Mouse (Mus musculus): ENCODE measurements at regions not wholly inside any gene's neighbourhood (a gene's known extent, or its start where the extent isn't known, plus 50 kb on each side); places are given as distances from the start of the nearest gene placed in this dataset.
"Not testable (repeated sequence)": the region's sequence is repeated elsewhere in the genome, so short reads cannot be mapped to it uniquely, and the experiment has no call there.

DNA sequence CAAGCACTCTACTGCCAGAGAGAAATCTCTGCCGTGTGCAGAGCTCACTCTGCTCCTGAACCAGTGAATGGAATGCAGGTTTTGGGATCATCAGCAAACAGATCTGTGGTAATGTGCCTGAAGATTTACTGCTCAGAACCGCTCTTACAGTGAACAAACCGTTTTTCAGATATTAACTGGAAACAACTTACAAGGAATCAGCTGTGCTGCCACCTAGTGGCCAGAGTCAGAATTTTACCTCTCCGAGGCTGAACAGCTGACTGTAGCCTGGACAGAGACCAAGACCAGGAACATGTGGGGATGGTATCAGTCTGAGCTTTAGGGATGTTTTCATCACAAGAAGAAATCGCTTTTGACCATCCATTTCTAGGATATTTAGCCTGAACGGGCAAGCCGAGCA is 65.3 kb downstream of the Gm15023 start:
- H3K79me2 ChIP-seq (replicated peaks; ENCODE audit: control insufficient read depth, insufficient read depth, low read length); H3K27me3 ChIP-seq (ENCODE audit: control insufficient read depth, insufficient read depth, low read length); H3K4me1 ChIP-seq (ENCODE audit: control insufficient read depth, insufficient read depth, low read length); H3K27ac ChIP-seq; H3K36me3 ChIP-seq (ENCODE audit: control insufficient read depth, insufficient read depth, low read length); H3K4me3 ChIP-seq; H3K9ac ChIP-seq (ENCODE audit: low read depth, low read length); intact Hi-C loops (cut with DNase I): not testable (repeated sequence)
- peak; percentile 50 for TF ChIP-seq CTCF (IDR thresholded peaks at IDR 0.05)
- WGBS: 25% methylated on average over 7 of the region's 7 CpGs
- DNase-seq: peak in 1 of 2 experiments; percentile 8

DNA sequence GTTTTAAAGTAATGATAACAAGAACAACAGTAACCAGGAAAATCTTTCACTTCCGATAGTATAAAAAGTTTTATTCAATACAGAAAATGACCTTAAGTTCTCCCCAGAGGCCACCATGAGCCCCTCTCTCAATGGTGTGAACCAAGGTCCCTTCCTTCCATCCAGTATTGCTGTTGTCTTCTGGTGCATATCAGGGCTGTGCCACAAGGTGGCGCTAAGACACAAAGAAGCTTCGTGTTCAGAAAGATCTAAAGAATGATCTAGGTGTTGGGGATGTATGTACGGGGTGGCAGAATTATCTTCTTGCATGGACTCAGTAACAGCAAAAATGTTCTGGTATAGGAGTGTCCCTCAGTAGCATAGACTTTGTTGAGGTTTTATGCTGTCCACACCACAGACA is 66.6 kb downstream of the Gm15023 start:
- DNase-seq; intact Hi-C loops (cut with DNase I); H3K79me2 ChIP-seq (replicated peaks; ENCODE audit: control insufficient read depth, insufficient read depth, low read length); H3K27ac ChIP-seq; H3K27me3 ChIP-seq (ENCODE audit: control insufficient read depth, insufficient read depth, low read length); H3K4me1 ChIP-seq (ENCODE audit: control insufficient read depth, insufficient read depth, low read length); H3K36me3 ChIP-seq (ENCODE audit: control insufficient read depth, insufficient read depth, low read length); H3K4me3 ChIP-seq; H3K9ac ChIP-seq (ENCODE audit: low read depth, low read length): not testable (repeated sequence)
- peak; percentile 47 for TF ChIP-seq CTCF (IDR thresholded peaks at IDR 0.05)
- 21% methylated on average over 4 of the region's 4 CpGs for WGBS

DNA sequence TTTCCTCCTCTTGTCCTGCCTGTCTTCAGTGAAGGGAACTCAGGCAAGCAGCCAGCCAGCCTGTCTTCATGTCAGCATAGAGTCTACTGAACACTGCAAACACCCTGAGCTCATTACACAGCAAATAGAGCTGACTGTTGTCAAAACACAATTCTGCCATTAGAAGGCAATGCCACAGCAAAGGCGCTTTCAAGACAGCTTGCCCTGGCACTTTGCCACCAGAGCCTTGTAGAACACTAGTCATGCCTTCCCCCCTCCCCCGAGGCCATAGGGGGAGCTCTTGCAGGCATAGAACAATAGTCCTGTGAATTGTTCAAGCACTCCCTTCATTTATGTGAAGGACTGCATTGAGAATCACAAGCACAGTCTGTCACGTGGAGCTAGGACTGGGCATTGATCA is 75.8 kb downstream of the Gm15023 start:
- DNase-seq: no peak
- 41% methylated on average over 3 of the region's 3 CpGs for WGBS
- Histone ChIP-seq H3K4me1 (ENCODE audit: control insufficient read depth, insufficient read depth, low read length) (no peaks in the 10 kb centered on the region), H3K36me3 (ENCODE audit: control insufficient read depth, insufficient read depth, low read length) (no peaks in the 10 kb centered on the region), H3K9ac (ENCODE audit: low read depth, low read length) (no peak overlapping the region), H3K79me2 (replicated peaks; ENCODE audit: control insufficient read depth, insufficient read depth, low read length) (no peaks in the 10 kb centered on the region), H3K4me3 (no peak overlapping the region), H3K27me3 (ENCODE audit: control insufficient read depth, insufficient read depth, low read length) (no peaks in the 10 kb centered on the region), H3K27ac (no peak overlapping the region)
- TF ChIP-seq CTCF (IDR thresholded peaks at IDR 0.05) (no peak), EP300 (IDR thresholded peaks at IDR 0.05; ENCODE audit: insufficient read depth, low read depth, low read length) (no peak), POLR2A (IDR thresholded peaks at IDR 0.05; ENCODE audit: insufficient read depth, low read depth, low read length) (no peak)
- intact Hi-C loops (cut with DNase I): no loop called here

DNA sequence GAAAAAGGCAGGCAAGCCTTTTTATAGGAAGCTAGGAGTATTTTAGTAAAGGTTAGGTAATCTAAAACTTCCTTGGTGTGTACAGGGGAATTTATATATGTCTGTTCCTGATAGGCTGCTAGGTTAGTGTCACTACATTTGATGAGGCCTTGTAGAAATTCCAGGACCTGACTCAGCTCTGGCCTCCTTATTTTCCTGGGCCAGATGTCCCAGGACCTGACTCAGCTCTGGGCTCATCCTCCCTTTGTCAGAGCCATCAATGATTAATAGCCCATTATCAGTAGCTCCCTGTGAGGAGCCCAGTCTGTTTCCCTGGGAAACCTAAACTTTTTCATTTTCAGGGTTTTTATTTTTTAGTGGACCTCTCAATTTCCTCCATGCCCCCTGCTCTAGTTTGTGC is 79.3 kb downstream of the Gm15023 start:
- intact Hi-C loops (cut with DNase I): no loop called here
- no peaks in the 10 kb centered on the region for H3K4me1 ChIP-seq (ENCODE audit: control insufficient read depth, insufficient read depth, low read length)
- H3K27ac ChIP-seq: no peak overlapping the region
- H3K4me3 ChIP-seq: no peak overlapping the region
- H3K79me2 ChIP-seq (replicated peaks; ENCODE audit: control insufficient read depth, insufficient read depth, low read length): no peaks in the 10 kb centered on the region
- H3K27me3 ChIP-seq (ENCODE audit: control insufficient read depth, insufficient read depth, low read length): no peaks in the 10 kb centered on the region
- no peak for DNase-seq
- TF ChIP-seq POLR2A (IDR thresholded peaks at IDR 0.05; ENCODE audit: insufficient read depth, low read depth, low read length): no peak
- H3K36me3 ChIP-seq (ENCODE audit: control insufficient read depth, insufficient read depth, low read length): no peaks in the 10 kb centered on the region
- H3K9ac ChIP-seq (ENCODE audit: low read depth, low read length): no peak overlapping the region

DNA sequence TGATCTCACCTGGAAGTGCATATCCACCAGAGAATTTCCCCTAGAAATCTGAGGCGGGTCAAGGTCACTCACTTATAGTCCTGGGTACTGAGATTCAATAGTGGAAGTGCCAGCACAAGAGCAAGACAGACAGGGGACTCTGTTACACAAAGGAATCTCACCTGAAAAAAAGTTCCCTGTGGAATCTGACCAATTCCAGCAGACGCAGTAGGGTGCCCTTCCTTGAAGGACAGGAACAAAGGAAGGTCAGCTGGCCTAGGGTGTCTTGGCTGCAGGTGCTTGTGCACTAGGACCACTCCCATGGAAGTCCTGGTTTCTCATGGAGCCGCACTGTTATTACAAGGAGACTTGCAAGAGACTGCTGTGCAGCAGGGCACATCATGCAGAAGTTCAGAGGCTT is 81.2 kb downstream of the Gm15023 start:
- 59% methylated on average over 3 of the region's 3 CpGs for WGBS
- Histone ChIP-seq H3K27ac (no peak overlapping the region), H3K4me3 (no peak overlapping the region), H3K4me1 (ENCODE audit: control insufficient read depth, insufficient read depth, low read length) (no peaks in the 10 kb centered on the region), H3K79me2 (replicated peaks; ENCODE audit: control insufficient read depth, insufficient read depth, low read length) (no peaks in the 10 kb centered on the region), H3K27me3 (ENCODE audit: control insufficient read depth, insufficient read depth, low read length) (no peaks in the 10 kb centered on the region), H3K9ac (ENCODE audit: low read depth, low read length) (no peak overlapping the region), H3K36me3 (ENCODE audit: control insufficient read depth, insufficient read depth, low read length) (no peaks in the 10 kb centered on the region)
- TF ChIP-seq EP300 (IDR thresholded peaks at IDR 0.05; ENCODE audit: insufficient read depth, low read depth, low read length) (no peak), POLR2A (IDR thresholded peaks at IDR 0.05; ENCODE audit: insufficient read depth, low read depth, low read length) (no peak), CTCF (IDR thresholded peaks at IDR 0.05) (no peak)
- intact Hi-C loops (cut with DNase I): no loop called here
- DNase-seq: no peak

DNA sequence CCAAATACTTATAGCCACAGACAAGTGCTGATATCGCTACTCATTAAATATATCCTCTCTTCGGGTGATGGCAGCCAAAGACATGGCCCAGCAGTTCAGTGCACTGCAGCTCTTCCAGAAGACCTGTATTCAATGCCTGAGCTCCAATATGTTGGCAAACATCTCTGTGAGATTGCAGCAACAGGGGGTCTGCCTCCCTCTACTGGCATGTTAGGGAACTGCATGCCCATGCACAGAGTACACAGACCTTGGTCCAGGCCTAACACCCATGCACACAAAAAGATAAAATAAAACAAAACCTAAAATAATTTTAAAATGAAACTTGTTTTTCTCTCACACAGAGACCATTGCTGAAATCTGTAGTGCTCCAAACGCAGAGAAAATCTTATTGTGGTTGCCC is 82.1 kb upstream of the Zmat1 start:
- TF ChIP-seq CTCF (IDR thresholded peaks at IDR 0.05): peak; percentile 69
- H3K9ac ChIP-seq (ENCODE audit: low read depth, low read length); H3K4me3 ChIP-seq; H3K4me1 ChIP-seq (ENCODE audit: control insufficient read depth, insufficient read depth, low read length); H3K36me3 ChIP-seq (ENCODE audit: control insufficient read depth, insufficient read depth, low read length); H3K79me2 ChIP-seq (replicated peaks; ENCODE audit: control insufficient read depth, insufficient read depth, low read length); H3K27me3 ChIP-seq (ENCODE audit: control insufficient read depth, insufficient read depth, low read length); H3K27ac ChIP-seq: not testable (repeated sequence)
- intact Hi-C loops (cut with DNase I): loop anchor here (5.0 kb wide), 1 partner anchor 159 kb away; no protein-coding TSS in a partner anchor
- WGBS: 3% methylated on average over 2 of the region's 3 CpGs
- peak; percentile 29 to 70 for DNase-seq

DNA sequence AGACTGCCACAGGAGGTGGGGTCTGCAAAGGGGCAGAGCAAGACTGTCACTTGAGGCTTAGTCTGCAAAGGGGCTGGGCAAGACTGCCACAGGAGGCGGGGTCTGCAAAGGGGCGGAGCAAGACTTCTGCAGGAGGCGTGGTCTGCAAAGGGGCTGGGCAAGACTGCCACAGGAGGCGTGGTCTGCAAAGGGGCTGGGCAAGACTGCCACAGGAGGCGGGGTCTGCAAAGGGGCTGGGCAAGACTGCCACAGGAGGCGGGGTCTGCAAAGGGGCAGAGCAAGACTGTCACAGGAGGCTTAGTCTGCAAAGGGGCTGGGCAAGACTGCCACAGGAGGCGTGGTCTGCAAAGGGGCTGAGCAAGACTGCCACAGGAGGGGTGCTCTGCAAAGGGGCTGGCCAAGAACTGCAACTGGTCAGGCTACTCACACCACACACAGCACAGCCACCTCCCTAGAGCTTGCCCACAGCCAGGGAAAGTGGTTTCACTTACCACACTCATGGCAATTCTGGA is 78.1 kb upstream of the Zmat1 start:
- H3K27me3 ChIP-seq (ENCODE audit: control insufficient read depth, insufficient read depth, low read length); H3K27ac ChIP-seq; H3K4me1 ChIP-seq (ENCODE audit: control insufficient read depth, insufficient read depth, low read length); H3K4me3 ChIP-seq; H3K36me3 ChIP-seq (ENCODE audit: control insufficient read depth, insufficient read depth, low read length); H3K79me2 ChIP-seq (replicated peaks; ENCODE audit: control insufficient read depth, insufficient read depth, low read length); H3K9ac ChIP-seq (ENCODE audit: low read depth, low read length); intact Hi-C loops (cut with DNase I): not testable (repeated sequence)
- WGBS: 36% methylated on average over 7 of the region's 7 CpGs
- DNase-seq: peak in 1 of 2 experiments; percentile 48

DNA sequence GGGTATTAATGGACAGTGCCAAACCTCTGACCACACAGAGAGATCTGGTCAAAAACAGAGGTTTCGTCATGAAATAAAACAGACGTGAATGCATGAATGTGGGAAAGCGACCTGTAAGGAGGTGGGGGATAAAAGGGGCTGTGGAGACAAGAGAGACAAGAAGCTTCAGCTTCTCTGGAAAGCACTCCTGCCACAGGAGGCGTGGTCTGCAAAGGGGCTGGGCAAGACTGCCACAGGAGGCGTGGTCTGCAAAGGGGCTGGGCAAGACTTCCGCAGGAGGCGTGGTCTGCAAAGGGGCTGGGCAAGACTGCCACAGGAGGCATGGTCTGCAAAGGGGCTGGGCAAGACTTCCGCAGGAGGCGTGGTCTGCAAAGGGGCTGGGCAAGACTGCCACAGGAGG is 77.6 kb upstream of the Zmat1 start:
- H3K9ac ChIP-seq (ENCODE audit: low read depth, low read length); H3K4me1 ChIP-seq (ENCODE audit: control insufficient read depth, insufficient read depth, low read length); intact Hi-C loops (cut with DNase I); H3K27me3 ChIP-seq (ENCODE audit: control insufficient read depth, insufficient read depth, low read length); DNase-seq; H3K79me2 ChIP-seq (replicated peaks; ENCODE audit: control insufficient read depth, insufficient read depth, low read length); H3K27ac ChIP-seq; H3K4me3 ChIP-seq; H3K36me3 ChIP-seq (ENCODE audit: control insufficient read depth, insufficient read depth, low read length): not testable (repeated sequence)
- 43% methylated on average over 7 of the region's 9 CpGs for WGBS

DNA sequence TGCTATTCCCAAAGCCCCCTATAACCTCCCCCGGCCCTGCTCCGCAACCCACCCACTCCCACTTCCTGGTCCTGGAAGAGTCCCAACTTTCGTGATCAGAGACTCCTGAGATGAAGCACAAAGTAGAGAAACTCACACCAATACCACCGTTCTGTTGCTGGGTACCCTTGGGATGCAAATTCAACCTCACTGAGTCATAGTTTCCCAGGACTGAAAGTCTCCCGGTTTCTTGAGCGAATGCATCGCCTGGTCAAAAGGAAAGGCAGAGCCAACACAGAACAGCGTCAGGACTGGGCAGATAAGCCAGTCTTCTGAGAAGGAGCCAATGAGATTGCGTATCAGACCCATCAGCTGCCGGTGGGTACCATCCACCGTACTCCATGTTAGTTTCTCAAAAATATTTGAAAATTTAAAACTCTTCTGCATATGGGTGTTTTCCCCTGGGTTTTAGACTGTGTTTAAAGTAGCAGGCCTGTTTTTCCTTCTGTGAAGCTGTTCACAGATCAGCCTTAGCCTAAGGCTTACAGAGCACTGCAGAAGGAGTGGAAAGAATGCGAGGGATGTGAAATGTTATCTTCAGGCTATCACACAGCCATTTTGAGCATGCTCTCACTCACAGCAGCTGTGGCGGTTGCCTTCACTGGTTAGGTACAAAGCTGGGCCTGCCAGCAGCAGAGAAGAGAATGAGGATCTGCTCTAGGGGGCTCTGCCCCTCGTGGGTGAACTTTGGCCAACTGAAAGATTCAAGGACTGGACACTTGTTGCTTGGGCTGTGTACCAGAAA is 77.0 kb upstream of the Zmat1 start:
- H3K4me1 ChIP-seq (ENCODE audit: control insufficient read depth, insufficient read depth, low read length); H3K4me3 ChIP-seq; H3K79me2 ChIP-seq (replicated peaks; ENCODE audit: control insufficient read depth, insufficient read depth, low read length); DNase-seq; H3K9ac ChIP-seq (ENCODE audit: low read depth, low read length); H3K27ac ChIP-seq; H3K36me3 ChIP-seq (ENCODE audit: control insufficient read depth, insufficient read depth, low read length); intact Hi-C loops (cut with DNase I); H3K27me3 ChIP-seq (ENCODE audit: control insufficient read depth, insufficient read depth, low read length): not testable (repeated sequence)
- WGBS: 45% methylated on average over 14 of the region's 14 CpGs
